Mouse (Mus musculus) right cerebral cortex, adult 2 months (tissue): ENCODE results near the gene Selenbp1.
A peak's percentile ranks its signal among the peaks of the same experiment; 100 is the strongest.
"Not testable (repeated sequence)": the region's sequence is repeated elsewhere in the genome, so short reads cannot be mapped to it uniquely, and the experiment has no call there.

Experiments used
- DNase-seq, 2 experiments: peaks; one replicate each; pipeline ENCODE4 v3.0.0; 2021 to 2022; ENCODE audit warnings: low spot score in 2 of 2

The Selenbp1 gene

GRCm38 (mm10) chr3:94932279-94932678 lies 577 bp upstream of the Selenbp1 start:
- not testable (repeated sequence) for DNase-seq

DNA sequence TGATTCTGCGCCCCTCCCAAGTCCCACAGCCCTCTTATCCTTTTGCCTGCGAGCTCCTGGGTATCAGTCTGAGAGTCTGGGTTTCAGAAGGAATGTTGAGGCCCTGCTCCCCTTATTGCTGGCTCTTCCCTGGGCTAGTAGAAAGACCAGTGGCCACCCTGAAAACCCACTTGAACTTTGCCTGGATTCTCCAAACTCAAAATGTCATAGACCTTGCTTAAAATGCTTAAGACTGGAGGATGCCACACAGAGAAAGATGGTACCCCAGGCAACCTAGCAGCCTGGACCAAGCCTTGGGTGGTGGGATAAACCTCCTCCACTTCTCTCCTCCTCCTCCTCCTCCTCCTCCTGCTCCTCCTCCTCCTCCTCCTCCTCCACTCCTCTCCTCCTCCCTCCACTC lies 748 bp downstream of the Selenbp1 start:
- DNase-seq, result not testable (repeated sequence)

- not testable (repeated sequence) for DNase-seq
Observed at GRCm38 (mm10) chr3:94934564-94934963, 1.7 kb downstream of the Selenbp1 start.

DNA sequence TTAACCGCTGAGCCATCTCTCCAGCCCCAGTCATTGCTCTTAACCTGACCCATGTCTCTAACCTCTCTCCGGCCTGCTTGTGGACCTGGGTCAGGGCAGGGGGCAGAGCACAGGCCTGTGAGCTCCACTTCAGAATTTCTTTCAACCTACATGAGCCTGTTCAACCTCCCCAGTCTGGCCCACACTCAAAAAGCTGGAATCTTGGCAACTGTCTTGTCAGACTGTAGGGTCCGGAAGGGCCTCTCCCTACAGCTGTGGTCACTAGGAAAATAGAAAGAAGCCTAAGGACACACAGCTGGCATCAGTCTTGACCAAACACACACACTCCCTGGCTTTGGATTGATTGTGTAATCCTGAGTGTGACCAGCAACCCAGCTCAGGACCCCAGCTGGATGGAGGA lies 2.5 kb downstream of the Selenbp1 start:
- DNase-seq, result not testable (repeated sequence)

- not testable (repeated sequence) for DNase-seq
Observed at GRCm38 (mm10) chr3:94936147-94936546, 3.3 kb downstream of the Selenbp1 start.

- DNase-seq, result not testable (repeated sequence)
Observed at GRCm38 (mm10) chr3:94937194-94937593, 4.3 kb downstream of the Selenbp1 start.

- DNase-seq, result not testable (repeated sequence)
Observed at GRCm38 (mm10) chr3:94940033-94940432, 7.2 kb downstream of the Selenbp1 start.

DNA sequence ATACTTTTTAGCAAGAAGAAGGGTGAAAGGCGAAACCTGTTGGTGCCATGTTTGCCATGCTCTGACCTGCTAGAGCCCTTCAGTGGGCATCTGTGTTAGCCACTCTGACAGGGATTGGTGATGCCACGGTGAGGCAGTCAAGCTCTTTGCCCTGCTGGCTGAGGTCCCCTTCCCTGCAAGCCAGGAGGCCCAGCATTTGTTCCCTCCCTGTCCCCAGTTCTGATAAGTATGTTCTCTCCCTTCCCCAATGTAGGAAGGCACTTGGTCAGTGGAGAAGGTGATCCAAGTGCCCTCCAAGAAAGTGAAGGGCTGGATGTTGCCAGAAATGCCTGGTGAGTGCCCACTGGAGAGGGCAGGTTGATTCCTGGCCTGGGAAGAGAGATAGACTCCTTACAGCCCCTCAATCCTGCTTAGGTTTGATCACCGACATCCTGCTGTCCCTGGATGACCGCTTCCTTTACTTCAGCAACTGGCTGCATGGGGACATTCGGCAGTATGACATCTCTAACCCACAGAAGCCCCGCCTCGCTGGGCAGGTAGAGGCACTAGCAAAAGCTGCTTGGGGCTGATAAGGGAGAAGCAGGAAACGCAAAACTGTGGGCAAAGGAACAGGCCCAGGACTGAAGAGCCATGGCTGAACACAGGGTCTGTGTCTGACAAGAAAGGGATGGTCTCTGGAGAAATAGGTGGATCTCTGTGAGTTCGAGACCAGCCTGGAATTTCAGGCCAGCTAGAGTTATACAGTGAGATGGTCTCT lies 9.5 kb downstream of the Selenbp1 start:
- not testable (repeated sequence) for DNase-seq

- DNase-seq, result not testable (repeated sequence)
Observed at GRCm38 (mm10) chr3:94943706-94944105, 10.8 kb downstream of the Selenbp1 start.

GRCm38 (mm10) chr3:94948066-94948614 lies 15.3 kb downstream of the Selenbp1 start:
- DNase-seq, result no peak

- no peak for DNase-seq
Observed at GRCm38 (mm10) chr3:94949645-94950044, 16.8 kb downstream of the Selenbp1 start.

- peak in 1 of 2 experiments; percentile 10 for DNase-seq
Observed at GRCm38 (mm10) chr3:94952806-94953205, 19.9 kb downstream of the Selenbp1 start.

- no peak for DNase-seq
Observed at GRCm38 (mm10) chr3:94953384-94953763, 20.5 kb downstream of the Selenbp1 start.

DNA sequence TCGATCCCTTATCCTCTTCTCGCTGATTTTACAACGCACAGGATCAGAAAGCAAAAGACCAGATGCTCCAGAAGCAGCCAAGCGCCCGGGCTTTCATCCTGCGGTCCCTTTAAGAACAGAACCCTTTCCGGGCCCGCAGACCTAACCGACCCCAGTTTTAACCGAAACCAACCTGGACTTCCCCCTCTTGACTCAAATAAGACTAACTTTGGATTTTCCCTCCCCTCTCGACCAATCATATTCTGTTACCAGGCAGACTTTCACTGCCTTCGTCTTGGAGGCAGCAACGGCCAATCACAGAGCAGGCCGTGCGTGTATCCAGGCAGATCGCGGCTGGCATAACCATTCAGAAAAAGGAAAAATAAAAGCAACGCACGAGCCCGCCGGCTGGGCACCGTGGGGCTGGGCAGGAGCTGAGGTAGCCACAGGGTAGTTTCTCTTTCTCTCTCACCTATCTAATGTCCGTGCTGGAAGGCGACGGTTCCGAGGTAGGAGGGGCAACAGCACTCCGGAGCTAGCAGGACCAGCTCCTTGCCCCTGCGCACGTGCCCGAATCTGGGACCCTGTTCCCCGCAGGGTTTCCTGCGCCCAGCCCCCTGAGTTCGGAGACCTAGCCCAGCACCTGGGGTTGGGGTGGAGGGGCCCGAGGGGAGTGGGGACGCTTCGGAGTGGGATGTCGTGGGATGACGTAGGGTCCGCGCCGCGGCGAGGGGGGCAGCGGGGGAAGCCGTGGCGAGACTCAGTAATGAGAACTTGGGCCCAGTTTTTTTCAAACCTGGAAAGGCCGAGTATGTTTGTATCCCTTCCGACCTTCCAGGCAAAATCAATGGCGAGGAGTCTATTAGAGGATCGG lies 21.1 kb downstream of the Selenbp1 start, which contains the start of gene Rfx5:
Gene Rfx5, plus strand, starts transcription at position 312 of the 853 bp plus-strand sequence.
- DNase-seq, result peak; percentile 94 to 95

GRCm38 (mm10) chr3:94958295-94958694 lies 25.4 kb downstream of the Selenbp1 start:
- no peak for DNase-seq

GRCm38 (mm10) chr3:94959871-94960270 lies 27.0 kb downstream of the Selenbp1 start:
- DNase-seq, result no peak

- no peak for DNase-seq
Observed at GRCm38 (mm10) chr3:94960322-94960721, 27.5 kb downstream of the Selenbp1 start.

DNA sequence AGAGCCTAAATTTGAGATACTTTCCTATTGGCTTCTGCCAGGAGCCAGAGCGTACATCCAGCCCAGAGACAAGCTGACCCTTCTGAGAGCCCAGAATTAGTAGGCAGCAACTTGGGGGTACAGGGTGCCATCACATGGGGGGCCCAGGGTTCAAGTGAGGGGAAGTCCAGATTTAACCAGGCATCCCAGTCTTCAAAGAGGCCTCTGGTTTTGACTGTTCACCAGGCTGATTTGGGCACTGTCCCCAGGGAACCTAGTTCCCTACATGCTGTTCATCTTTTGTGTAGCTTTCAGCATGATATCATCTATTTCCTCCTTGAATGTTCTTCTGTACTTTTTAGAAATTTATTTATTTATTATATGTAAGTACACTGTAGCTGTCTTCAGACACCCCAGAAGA lies 32.1 kb downstream of the Selenbp1 start:
- DNase-seq, result no peak

- no peak for DNase-seq
Observed at GRCm38 (mm10) chr3:94965878-94966277, 33.0 kb downstream of the Selenbp1 start.

- no peak for DNase-seq
Observed at GRCm38 (mm10) chr3:94972552-94972951, 39.7 kb downstream of the Selenbp1 start.

DNA sequence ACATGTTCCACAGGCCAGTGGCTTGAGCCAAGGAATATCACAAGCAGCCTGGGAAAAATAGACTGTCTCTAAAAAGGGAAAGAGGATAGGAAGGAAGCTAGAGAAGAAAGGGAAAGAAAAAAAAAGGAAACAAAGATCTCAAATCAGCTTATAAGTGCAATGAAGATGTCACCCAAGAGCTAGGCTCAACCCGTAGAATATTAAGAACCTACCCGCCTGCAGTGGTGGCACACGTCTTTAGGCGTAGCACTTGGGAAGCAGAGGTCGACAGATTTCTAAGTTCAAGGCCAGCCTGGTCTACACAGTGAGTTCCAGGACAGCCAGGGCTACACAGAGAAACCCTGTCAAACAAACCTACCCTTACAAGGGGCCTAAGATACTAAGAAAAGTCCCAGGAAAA lies 40.8 kb downstream of the Selenbp1 start:
- no peak for DNase-seq

DNA sequence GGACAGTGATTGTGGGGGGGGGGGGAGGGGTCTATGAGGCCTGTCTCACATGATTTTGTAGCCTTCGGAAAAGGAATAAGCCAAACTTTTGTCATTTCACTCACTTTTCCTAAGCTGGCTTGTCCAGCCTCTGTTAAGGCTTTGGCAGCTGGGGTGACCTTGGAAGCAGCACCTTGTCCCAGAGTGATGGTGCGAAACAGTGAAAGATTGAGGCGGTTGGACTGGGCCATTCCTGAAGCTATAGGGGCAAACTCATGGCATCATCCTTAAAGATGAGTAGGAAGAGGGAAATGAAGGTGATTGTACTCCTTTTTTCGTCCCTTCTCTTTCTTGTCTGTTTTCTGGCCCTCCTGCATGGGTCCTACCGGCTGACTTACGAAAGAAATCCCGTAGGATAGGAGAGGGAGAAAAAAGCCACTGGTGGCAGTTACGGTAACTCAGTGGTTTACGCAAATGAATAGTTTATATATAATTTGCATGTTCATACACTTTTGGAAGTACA lies 41.2 kb downstream of the Selenbp1 start:
- DNase-seq, result no peak
